Mouse (Mus musculus) thymus, adult 2 months (tissue): ENCODE measurements at regions not wholly inside any gene's neighbourhood (a gene's known extent, or its start where the extent isn't known, plus 50 kb on each side); places are given as distances from the start of the nearest gene placed in this dataset.

Source experiments
- CTCF ChIP-seq: fragments of 200-500 bp; IDR thresholded peaks from 2 replicates; pipeline ENCODE4 v1.5.1; 2012; ENCODE audit warnings: mild to moderate bottlenecking, control low read depth, low read length, moderate library complexity, borderline replicate concordance; ENCODE audit not compliant: control insufficient read depth, poor library complexity, insufficient read depth; ENCODE audit errors: extremely low read depth
- POLR2A ChIP-seq: fragments of 200-500 bp; IDR thresholded peaks from 2 replicates; pipeline ENCODE4 v1.6.1; 2012; ENCODE audit warnings: mild to moderate bottlenecking, low read length, control low read depth, moderate library complexity; ENCODE audit not compliant: control insufficient read depth, poor library complexity, insufficient read depth; ENCODE audit errors: extremely low read depth

DNA sequence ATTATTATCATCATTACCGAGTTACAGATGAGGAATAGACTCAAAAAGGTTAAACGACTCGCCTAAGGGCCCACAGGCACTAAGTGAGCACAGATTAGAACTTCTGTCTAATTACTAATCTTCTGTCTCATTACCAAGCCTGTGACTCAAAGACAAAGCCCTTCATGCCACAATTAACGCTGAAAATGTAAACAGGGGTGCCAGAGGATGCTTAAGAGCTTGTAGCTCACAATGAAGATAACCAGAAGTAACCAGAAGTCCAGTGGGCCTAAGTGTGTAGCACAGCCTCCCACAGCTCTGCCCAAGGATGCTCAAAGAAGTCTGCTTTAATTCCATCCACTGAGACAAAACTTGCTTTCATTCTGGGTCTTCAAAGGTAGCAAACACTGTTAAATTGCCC, 113.7 kb upstream of the Nabp1 start:
- TF ChIP-seq CTCF (no peak), POLR2A (no peak)
